Mouse (Mus musculus) stomach, adult 2 months (tissue): ENCODE measurements around the gene Tbc1d16. TPM values are rescaled to one million over a fixed set of nuclear protein-coding genes. Genes with fewer than 3 reads are reported as not detected.

ENCODE experiments used
- polyA plus RNA-seq: library from polyadenylated mRNA; depleted of rRNA; stranded (reverse); fragments of >200 nt; gene quantifications from 2 replicates; pipeline ENCODE4 v1.2.3, GENCODE M21; 2012; rRNA removed

Gene Tbc1d16
- 3.9 and 4.4 TPM in 2 replicates for polyA plus RNA-seq

GRCm38 (mm10) chr11:119228091-119228781, at the start of gene Tbc1d16, which contains the start of gene Ccdc40:
Gene Tbc1d16 (minus strand): TSS chr11:119228499.
Gene Ccdc40 (plus strand): TSS chr11:119228572.

GRCm38 (mm10) chr11:119267768-119268556, 39.7 kb upstream of the Tbc1d16 start, which contains the start of gene Gaa:
Gene Gaa (plus strand): TSS chr11:119267887.

Other genes with a start within 250 kb of the Tbc1d16 start
- 0.03 and 0.05 TPM in 2 replicates for gene Enpp7, start 240.3 kb downstream of the Tbc1d16 start, polyA plus RNA-seq
- 0.92 and 1.7 TPM in 2 replicates for gene Cbx2, start 205.5 kb downstream of the Tbc1d16 start, polyA plus RNA-seq
- 1.4 and 2.6 TPM in 2 replicates for gene Cbx8, start 187.5 kb downstream of the Tbc1d16 start, polyA plus RNA-seq
- 6.2 and 7.4 TPM in 2 replicates for gene Cbx4, start 142.3 kb downstream of the Tbc1d16 start, polyA plus RNA-seq
- gene Ccdc40, start 73 bp upstream of the Tbc1d16 start, polyA plus RNA-seq: 0.10 and 0.18 TPM in 2 replicates
- gene Gaa, start 39.4 kb upstream of the Tbc1d16 start, polyA plus RNA-seq: 59.8 and 68.5 TPM in 2 replicates
- 19.2 and 24.3 TPM in 2 replicates for gene Eif4a3, start 71.6 kb upstream of the Tbc1d16 start, polyA plus RNA-seq
- 1.2 TPM in 2 replicates for gene Card14, start 79.3 kb upstream of the Tbc1d16 start, polyA plus RNA-seq
- gene Sgsh, start 127.0 kb upstream of the Tbc1d16 start, polyA plus RNA-seq: 11.9 and 12.6 TPM in 2 replicates
- 8.5 and 9.5 TPM in 2 replicates for gene Slc26a11, start 127.1 kb upstream of the Tbc1d16 start, polyA plus RNA-seq
- gene Rnf213, start 164.6 kb upstream of the Tbc1d16 start, polyA plus RNA-seq: 2.6 and 4.3 TPM in 2 replicates